Mouse (Mus musculus): ENCODE measurements around the gene Il18bp.
A peak's percentile ranks its signal among the peaks of the same experiment; 100 is the strongest.

Gene Il18bp

DNA sequence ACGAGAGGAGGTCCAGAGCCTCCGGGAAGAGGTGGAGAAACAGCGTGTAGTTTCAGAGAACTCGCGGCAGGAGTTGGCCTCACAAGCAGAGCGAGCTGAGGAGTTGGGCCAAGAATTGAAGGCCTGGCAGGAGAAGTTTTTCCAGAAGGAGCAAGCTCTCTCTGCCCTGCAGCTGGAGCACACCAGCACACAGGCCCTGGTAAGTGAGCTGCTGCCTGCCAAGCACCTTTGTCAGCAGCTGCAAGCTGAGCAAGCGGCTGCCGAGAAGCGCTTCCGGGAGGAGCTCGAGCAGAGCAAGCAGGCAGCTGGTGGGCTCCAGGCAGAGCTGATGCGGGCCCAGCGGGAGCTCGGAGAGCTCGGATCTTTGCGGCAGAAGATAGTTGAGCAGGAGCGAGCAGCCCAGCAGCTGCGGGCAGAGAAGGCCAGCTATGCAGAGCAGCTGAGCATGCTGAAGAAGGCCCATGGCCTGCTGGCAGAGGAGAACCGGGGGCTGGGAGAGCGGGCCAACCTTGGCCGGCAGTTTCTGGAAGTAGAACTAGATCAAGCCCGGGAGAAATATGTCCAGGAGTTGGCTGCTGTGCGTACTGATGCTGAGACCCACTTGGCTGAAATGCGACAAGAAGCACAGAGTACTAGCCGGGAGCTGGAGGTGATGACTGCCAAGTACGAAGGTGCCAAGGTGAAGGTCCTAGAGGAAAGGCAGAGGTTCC, 17.4 kb downstream of the Il18bp start:
- DNase-seq (ENCODE audit: low spot score in 2 of 2) = peak in 1 of 2 experiments; percentile 58

DNA sequence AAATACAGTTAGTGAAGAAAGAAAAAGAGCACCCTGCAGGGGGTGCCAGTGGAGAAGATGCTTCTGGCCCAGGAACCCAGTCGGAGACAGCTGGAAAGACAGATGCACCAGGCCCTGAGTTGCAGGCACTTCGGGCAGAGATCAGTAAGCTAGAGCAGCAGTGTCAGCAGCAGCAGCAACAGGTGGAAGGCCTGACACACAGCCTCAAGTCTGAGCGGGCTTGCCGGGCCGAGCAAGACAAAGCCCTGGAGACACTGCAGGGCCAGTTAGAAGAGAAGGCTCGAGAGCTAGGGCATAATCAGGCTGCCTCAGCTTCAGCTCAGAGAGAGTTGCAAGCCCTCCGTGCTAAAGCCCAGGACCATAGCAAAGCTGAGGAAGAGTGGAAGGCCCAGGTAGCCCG, 18.2 kb downstream of the Il18bp start:
- DNase-seq (ENCODE audit: low spot score in 2 of 2) = peak in 1 of 2 experiments; percentile 55

DNA sequence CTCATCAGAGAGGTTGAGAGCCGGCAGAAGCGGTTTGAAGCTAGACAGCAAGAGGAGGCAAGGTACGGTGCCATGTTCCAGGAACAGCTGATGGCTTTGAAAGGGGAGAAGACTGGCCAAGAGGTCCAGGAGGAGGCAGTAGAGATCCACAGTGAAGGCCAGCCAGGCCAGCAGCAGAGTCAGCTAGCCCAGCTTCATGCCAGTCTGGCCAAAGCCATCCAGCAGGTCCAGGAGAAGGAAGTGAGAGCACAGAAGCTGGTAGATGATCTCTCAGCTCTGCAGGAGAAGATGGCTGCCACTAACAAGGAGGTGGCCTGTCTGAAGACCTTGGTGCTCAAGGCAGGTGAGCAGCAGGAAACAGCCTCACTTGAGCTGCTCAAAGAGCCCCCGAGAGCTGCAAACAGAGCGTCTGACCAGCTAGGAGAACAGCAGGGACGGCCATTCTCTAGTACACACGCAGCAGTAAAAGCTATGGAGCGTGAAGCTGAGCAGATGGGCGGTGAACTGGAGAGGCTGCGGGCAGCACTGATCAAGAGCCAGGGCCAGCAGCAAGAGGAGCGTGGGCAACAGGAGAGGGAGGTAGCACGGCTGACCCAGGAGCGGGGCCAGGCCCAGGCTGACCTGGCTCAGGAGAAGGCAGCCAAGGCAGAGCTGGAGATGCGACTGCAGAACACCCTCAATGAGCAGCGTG, 18.9 kb downstream of the Il18bp start:
- peak in 1 of 2 experiments; percentile 59 for DNase-seq (ENCODE audit: low spot score in 2 of 2)

DNA sequence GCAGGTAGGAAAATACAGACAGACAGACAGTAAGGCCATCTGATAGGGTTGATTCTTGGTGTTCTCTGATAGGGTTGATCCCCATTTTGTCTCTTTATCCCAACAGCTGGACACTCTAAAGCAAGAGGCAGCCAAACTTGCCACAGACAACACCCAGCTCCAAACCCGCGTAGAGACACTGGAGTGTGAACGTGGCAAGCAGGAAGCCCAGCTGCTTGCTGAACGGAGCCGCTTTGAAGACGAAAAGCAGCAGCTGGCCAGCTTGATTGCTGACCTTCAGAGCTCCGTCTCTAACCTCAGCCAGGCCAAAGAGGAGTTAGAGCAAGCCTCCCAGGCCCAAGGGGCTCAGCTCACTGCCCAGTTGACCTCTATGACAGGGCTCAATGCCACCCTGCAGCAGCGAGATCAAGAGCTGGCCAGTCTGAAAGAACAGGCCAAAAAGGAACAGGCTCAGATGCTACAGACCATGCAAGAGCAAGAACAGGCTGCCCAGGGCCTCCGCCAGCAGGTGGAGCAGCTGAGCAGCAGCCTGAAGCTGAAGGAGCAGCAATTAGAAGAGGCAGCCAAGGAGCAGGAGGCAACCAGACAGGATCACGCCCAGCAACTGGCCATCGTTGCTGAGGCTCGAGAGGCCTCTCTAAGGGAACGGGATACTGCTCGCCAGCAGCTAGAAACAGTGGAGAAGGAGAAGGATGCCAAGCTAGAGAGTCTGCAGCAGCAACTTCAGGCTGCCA, 20.1 kb downstream of the Il18bp start:
- peak; percentile 78 to 92 for DNase-seq (ENCODE audit: low spot score in 2 of 2)

DNA sequence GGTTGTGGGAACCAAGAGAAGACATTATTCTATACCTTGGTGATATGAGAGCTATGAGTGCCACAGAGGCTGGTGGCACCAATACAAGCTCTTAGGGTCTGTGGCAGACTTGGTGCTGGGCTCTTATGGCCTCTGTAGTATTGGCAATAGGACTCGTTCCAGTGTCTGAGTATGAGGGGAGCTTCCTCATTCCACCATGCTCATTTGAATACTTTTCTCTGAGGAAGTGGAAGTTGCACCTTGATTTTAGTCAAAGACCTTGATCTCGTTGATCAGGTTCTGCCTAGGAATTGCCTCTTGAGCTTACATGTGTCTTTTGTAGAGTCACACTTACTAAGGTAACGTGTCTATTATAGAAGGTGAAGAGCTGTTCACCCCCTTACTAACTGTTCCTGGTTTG, 24.2 kb downstream of the Il18bp start:
- no peak for DNase-seq (ENCODE audit: low spot score in 2 of 2)

DNA sequence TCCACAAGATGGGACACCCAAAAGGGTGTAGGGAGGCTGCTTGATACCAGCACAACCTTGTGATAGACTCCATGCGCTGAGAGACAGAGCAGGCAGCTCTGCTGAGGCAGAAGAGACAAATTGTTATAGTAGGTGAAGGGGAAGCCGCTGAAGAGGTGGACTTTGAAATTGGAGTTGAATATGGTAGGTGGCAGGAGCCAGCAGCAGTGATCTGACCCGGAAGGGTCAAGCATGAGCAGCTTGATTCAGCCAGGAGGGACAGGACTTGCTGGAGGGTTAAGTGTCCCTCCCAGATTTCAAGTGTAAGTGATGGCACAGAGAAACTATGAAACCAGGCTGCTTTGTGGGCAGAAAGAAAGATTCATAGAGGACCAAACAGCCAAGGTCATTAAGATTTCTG, 33.4 kb downstream of the Il18bp start:
- DNase-seq (ENCODE audit: low spot score in 2 of 2) = no peak

DNA sequence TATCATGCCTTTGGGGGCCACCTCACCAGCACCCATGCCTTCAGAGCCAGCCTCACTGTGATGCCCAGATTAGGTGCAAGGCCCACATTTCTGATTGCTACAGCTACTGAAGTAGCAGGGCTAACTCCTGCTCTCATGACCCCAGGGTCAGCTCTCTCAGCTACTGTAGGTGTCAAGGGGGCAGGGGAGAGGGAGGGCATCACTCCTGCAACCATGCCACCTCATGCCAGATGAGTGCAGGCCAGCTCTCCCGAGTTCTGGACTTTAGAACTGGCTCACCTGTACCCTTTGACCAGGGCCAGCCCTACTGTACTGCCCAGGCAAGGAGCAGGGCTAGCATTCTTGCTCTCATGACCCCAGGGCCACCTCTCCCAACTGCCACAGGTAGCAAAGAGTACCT, 35.8 kb downstream of the Il18bp start:
- DNase-seq (ENCODE audit: low spot score in 2 of 2) = no peak

DNA sequence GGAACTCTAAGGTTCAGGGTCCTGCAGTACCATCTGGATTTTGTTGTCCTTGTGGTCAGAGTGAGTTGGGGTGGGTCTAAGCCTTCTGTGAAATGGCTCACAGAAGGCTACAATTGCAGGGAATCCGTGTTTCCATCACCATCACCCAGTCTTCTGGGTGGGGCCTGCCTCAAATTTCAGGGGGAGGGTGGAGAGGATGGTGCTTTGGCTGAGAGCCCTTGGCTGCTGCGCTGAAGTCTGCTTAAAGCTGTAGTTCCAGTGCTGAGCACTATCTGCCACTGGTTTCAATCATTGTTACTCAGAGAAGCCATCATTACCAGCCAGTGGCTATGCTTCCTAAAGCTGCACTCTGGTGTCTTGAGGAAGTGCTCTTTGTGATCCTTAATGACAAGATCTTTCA, 44.0 kb downstream of the Il18bp start:
- no peak for DNase-seq (ENCODE audit: low spot score in 2 of 2)

DNA sequence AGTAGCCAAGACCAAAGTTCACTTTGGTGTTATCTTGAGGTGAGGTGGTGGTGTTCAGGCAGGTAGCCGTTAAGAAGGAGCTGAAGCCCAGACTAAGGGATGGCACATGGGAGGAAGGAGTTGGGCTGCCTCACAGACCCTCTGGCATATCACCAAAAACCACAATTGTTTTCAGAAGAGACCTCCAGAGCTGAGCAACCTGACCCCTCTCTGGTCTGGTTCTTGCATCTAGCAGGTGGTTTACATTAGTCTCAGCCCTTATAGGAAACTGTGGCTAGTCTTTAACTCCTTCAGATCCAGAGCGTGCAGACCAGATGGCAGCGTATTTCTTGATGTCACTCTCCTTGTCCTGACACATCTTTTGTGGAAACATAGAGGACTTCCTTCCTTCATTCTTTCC, 44.8 kb downstream of the Il18bp start:
- DNase-seq (ENCODE audit: low spot score in 2 of 2) = no peak

DNA sequence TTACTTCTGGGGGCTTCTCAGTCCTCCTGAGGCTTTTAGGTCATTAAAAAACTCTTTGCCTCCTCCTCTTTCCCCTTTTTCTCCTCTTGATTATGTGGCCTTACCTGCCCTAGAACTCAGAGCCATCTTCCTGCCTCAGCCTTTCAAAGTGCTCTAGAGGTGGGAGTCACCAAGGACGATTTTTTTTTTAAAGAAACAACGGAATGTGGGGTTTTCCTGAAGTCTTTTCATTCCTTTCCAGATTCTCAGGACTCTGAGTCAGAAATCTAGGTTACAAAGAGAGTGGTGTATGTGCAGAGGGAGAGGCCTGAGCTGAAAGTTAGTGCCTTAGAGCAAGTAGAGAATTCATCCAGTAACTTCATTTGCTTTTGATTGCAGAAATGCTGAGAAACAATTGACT, 46.8 kb downstream of the Il18bp start:
- no peak for DNase-seq (ENCODE audit: low spot score in 2 of 2)

DNA sequence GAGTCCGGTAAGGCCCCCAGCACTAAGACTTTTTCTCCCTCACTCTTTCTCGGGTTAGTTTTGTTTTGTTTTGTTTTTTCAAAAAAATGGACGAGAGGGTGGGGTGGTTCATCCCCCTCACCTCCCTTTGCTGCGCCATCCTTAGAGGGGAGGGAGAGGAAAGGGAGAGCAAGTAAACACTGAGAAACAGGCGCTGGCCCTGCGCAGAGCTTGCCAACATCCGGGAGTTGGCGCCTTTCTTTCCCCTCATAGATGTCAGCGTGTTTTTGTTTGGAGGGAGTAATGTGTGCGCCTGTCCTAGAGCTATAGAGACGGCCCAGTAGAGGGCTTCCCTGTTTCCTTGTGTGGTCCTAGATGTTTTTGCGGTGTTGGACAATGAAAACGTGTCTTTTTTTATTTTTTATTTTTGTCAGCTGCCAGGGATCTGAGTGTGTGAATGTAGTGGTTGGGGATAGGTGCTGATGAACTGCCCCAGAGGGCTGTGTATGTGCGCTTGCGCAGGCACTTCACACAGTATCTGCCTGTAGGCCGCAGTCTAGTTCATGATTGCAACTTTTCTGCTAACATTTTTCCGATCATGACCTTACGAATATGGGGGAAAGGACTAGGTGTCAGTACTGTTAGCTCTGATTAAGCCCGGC, 47.5 kb downstream of the Il18bp start:
- peak; percentile 42 to 77 for DNase-seq (ENCODE audit: low spot score in 2 of 2)

DNA sequence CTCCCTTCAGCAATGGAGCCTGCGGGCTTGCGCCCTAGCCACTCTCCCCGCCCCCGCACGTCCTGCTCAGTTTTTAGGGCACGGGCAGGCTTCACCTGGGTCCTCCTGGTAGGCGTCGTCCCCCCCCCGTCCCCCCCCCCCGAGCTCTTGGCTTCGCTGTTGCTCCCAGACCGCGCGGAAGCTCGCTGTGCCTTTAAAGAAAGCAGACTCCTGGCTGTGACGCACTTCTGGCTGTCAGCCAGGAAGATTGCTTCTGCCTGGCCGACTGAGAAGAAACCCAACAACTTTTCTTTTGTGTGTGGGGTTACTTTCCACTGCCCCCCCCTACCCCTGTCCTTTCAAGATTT, 48.1 kb downstream of the Il18bp start:
- peak; percentile 81 to 89 for DNase-seq (ENCODE audit: low spot score in 2 of 2)

DNA sequence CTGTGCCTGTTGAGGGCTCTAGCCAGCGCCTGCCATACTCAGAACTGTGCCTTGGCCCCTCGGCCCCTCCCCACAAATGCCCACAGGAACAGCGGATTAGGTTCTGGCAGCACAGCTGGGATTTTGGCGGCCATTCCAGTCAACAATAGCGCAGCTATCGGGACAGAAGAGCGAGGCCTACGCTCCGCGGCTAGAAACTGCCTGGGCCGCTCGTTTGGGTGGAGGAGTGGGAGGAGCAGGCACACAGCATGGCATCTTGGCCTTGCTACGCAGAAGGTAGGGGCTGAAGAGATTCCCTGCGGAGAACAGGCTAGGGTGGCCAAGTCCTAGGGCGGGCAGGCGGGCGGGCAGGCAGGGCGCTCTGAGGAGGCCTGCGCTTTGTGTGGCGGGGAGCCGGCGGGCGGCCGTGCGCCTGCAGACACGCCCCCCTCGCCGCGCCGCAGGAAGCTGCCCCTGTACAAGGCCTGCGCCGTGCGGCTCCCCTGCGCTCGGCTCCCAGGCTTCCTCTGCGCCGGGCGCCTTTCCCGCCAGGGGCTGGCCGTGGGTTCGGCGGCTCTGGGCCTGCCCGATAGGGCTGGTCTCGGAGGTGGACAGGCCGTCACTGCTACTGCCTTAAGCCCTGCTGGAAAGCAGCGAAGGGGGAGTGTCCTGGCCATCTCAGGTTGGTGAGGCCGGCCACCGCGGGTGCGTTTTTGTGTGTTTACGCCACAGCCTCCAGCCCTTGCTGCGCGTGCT, 48.6 kb downstream of the Il18bp start:
- DNase-seq (ENCODE audit: low spot score in 2 of 2) = peak; percentile 73 to 88

DNA sequence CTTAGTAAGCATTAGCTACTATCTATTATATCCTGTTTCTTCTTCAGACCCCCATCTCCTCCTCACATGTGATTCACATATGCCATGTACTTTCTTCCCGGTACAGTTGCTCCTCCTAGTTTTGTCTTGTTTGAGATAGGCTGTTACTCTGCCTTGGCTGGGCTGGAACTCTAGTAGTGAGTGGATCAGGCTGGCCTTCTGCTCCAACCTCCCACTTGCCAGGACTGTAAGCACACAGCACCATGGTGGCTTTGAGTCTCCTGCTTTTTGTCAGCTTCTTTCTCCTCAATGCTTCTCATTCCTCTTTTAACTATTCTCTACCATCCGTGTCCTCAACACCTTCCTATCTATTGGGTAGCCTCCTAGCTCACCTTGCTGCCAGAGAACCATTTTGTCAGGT, 49.7 kb downstream of the Il18bp start:
- DNase-seq (ENCODE audit: low spot score in 2 of 2) = no peak

DNA sequence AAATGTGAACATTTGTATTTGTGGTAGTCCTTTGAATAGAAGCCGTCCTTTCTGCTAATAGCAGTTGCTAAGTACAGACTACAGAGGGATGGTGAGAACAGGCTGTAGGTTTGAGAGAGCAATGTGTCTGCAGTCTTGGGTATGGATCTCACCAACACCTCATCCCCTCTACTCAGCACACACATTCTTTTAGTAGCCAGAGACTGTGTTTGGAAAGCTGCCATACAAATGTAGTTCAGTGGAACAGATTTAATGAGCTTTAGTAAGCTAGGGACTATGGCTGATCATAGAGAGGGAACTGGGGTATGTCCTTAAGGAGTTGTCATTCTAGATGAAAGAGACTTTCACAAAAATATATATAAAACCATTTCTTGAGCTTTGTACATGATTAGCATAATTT, 51.2 kb downstream of the Il18bp start:
- no peak for DNase-seq (ENCODE audit: low spot score in 2 of 2)

DNA sequence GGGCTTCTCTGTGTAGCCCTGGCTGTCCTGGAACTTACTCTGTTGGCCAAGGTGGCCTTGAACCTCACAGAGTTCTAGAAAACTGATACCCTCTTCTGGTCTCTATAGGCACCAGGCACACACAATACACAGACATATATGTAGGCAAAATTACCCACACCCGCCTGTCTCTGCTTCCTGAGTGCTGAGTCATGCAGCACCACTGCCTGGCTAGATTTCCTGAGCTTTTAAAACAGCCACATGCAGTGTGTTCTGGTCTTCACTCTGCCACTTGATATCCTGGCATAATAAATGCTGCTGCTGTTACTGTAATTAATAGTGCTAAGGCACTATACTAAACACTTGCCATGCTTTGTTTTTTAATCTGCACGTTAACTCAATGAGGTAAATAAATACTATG, 52.9 kb downstream of the Il18bp start:
- no peak for DNase-seq (ENCODE audit: low spot score in 2 of 2)
